Mouse (Mus musculus) MEL (cell line): Measurements from ENCODE around the gene Asb12. TPM values are rescaled to one million over a fixed set of nuclear protein-coding genes. Genes with fewer than 3 reads are reported as not detected.

Experiments
- DNase-seq: peaks from one replicate; pipeline ENCODE4 v3.0.0; 2011; ENCODE audit warnings: low read depth, low spot score
- H3K27ac ChIP-seq: 2 replicates; pipeline ENCODE4 v1.5.1; 2012; ENCODE audit warnings: low read depth, mild to moderate bottlenecking, control low read depth, low read length, moderate library complexity; ENCODE audit not compliant: control insufficient read depth
- H3K27me3 ChIP-seq, 2 experiments: fragments of 150-350 bp in 1 of 2; sonication (generic) in 1 of 2; 2 replicates each; pipeline ENCODE4 v1.6.1; 2012; ENCODE audit warnings: low read length in 2 of 2, mild to moderate bottlenecking in 2 of 2, improper control_type of control experiment in 1 of 2, moderate library complexity in 1 of 2; ENCODE audit not compliant: insufficient read depth in 2 of 2, control insufficient read depth in 1 of 2
- H3K36me3 ChIP-seq, 2 experiments: 2 replicates each; pipeline ENCODE4 v1.6.1; 2012 to 2014; ENCODE audit warnings: low read length in 2 of 2, improper control_type of control experiment in 1 of 2, inconsistent platforms in 1 of 2, mild to moderate bottlenecking in 1 of 2; ENCODE audit not compliant: insufficient read depth in 2 of 2, control insufficient read depth in 1 of 2
- H3K4me1 ChIP-seq, 2 experiments: fragments of 150-350 bp in 1 of 2; sonication (generic) in 1 of 2; 2 replicates each; pipeline ENCODE4 v1.6.1; 2012; ENCODE audit warnings: low read length in 2 of 2, improper control_type of control experiment in 1 of 2, mild to moderate bottlenecking in 1 of 2; ENCODE audit not compliant: insufficient read depth in 2 of 2, control insufficient read depth in 1 of 2
- H3K4me3 ChIP-seq, 2 experiments: fragments of 150-350 bp in 1 of 2; sonication (generic) in 1 of 2; 2 replicates each; pipeline ENCODE4 v1.5.1; 2012; ENCODE audit warnings: low read depth in 2 of 2, low read length in 2 of 2, mild to moderate bottlenecking in 2 of 2, moderate library complexity in 2 of 2, control low read depth in 1 of 2, improper control_type of control experiment in 1 of 2; ENCODE audit not compliant: control insufficient read depth in 1 of 2, insufficient read depth in 1 of 2
- H3K79me2 ChIP-seq: 2 replicates; pipeline ENCODE4 v1.6.1; 2012; ENCODE audit warnings: mild to moderate bottlenecking, low read length, moderate library complexity; ENCODE audit not compliant: control insufficient read depth, poor library complexity, insufficient read depth
- H3K9ac ChIP-seq: 2 replicates; pipeline ENCODE4 v1.6.1; 2012; ENCODE audit warnings: low read depth, mild to moderate bottlenecking, control low read depth, low read length, moderate library complexity; ENCODE audit not compliant: control insufficient read depth, poor library complexity, severe bottlenecking
- H3K9me3 ChIP-seq: fragments of 150-350 bp; sonication (generic); replicated peaks from 2 replicates; pipeline ENCODE4 v1.6.1; 2012; ENCODE audit warnings: mild to moderate bottlenecking, low read length, improper control_type of control experiment, moderate library complexity; ENCODE audit not compliant: insufficient read depth
- CHD1 ChIP-seq: IDR thresholded peaks from 2 replicates; pipeline ENCODE4 v1.6.1; 2012; ENCODE audit warnings: low read depth, mild to moderate bottlenecking, inconsistent platforms, low read length, improper control_type of control experiment
- CHD2 ChIP-seq: IDR thresholded peaks from 2 replicates; pipeline ENCODE4 v1.6.1; 2011; ENCODE audit warnings: low read length, improper control_type of control experiment
- E2F4 ChIP-seq: IDR thresholded peaks from 2 replicates; pipeline ENCODE4 v1.6.1; 2011; ENCODE audit warnings: low read depth, low read length, improper control_type of control experiment, borderline replicate concordance
- ELF1 ChIP-seq: IDR thresholded peaks from 2 replicates; pipeline ENCODE4 v1.6.1; 2014; ENCODE audit warnings: low read depth, mild to moderate bottlenecking, inconsistent platforms, low read length, improper control_type of control experiment, moderate library complexity
- EP300 ChIP-seq, 2 experiments: IDR thresholded peaks; 2 replicates each; pipeline ENCODE4 v1.6.1; 2011; ENCODE audit warnings: improper control_type of control experiment in 2 of 2, low read length in 2 of 2, low read depth in 1 of 2, mild to moderate bottlenecking in 1 of 2
- ETS1 ChIP-seq: IDR thresholded peaks from 2 replicates; pipeline ENCODE4 v1.6.1; 2012; ENCODE audit warnings: low read depth, mild to moderate bottlenecking, inconsistent platforms, low read length, improper control_type of control experiment, moderate library complexity
- GABPA ChIP-seq: IDR thresholded peaks from 2 replicates; pipeline ENCODE4 v1.6.1; 2012; ENCODE audit warnings: low read depth, mild to moderate bottlenecking, inconsistent platforms, low read length, improper control_type of control experiment, moderate library complexity
- HCFC1 ChIP-seq: IDR thresholded peaks from 2 replicates; pipeline ENCODE4 v1.6.1; 2012; ENCODE audit warnings: low read depth, mild to moderate bottlenecking, inconsistent platforms, low read length, improper control_type of control experiment, moderate library complexity
- JUND ChIP-seq: IDR thresholded peaks from 2 replicates; pipeline ENCODE4 v1.6.1; 2011; ENCODE audit warnings: low read depth, mild to moderate bottlenecking, improper control_type of control experiment, low read length
- MAFK ChIP-seq: IDR thresholded peaks from 2 replicates; pipeline ENCODE4 v1.6.1; 2011; ENCODE audit warnings: low read depth, mild to moderate bottlenecking, low read length, improper control_type of control experiment, borderline replicate concordance
- MXI1 ChIP-seq: IDR thresholded peaks from 2 replicates; pipeline ENCODE4 v1.6.1; 2011; ENCODE audit warnings: mild to moderate bottlenecking, low read depth, low read length, improper control_type of control experiment
- MYB ChIP-seq: IDR thresholded peaks from 2 replicates; pipeline ENCODE4 v1.6.1; 2011; ENCODE audit warnings: mild to moderate bottlenecking, low read depth, low read length, improper control_type of control experiment
- MYC ChIP-seq: IDR thresholded peaks from 2 replicates; pipeline ENCODE4 v1.6.1; 2011; ENCODE audit warnings: low read depth, mild to moderate bottlenecking, low read length, improper control_type of control experiment, moderate library complexity
- RCOR1 ChIP-seq: IDR thresholded peaks from 2 replicates; pipeline ENCODE4 v1.6.1; 2012; ENCODE audit warnings: low read depth, mild to moderate bottlenecking, inconsistent platforms, low read length, improper control_type of control experiment
- SIN3A ChIP-seq: IDR thresholded peaks from 2 replicates; pipeline ENCODE4 v1.6.1; 2012; ENCODE audit warnings: low read length, improper control_type of control experiment, inconsistent platforms
- TBP ChIP-seq: IDR thresholded peaks from 2 replicates; pipeline ENCODE4 v1.8.0; 2011; ENCODE audit warnings: low read depth, low read length, improper control_type of control experiment
- TCF12 ChIP-seq: IDR thresholded peaks from 2 replicates; pipeline ENCODE4 v1.6.1; 2014; ENCODE audit warnings: low read depth, mild to moderate bottlenecking, inconsistent platforms, low read length, improper control_type of control experiment, moderate library complexity
- UBTF ChIP-seq: IDR thresholded peaks from 2 replicates; pipeline ENCODE4 v1.6.1; 2012; ENCODE audit warnings: low read depth, mild to moderate bottlenecking, inconsistent platforms, low read length, improper control_type of control experiment, moderate library complexity, borderline replicate concordance; ENCODE audit not compliant: insufficient read depth
- USF1 ChIP-seq: IDR thresholded peaks from 2 replicates; pipeline ENCODE4 v1.6.1; 2014; ENCODE audit warnings: low read depth, mild to moderate bottlenecking, inconsistent platforms, low read length, improper control_type of control experiment, moderate library complexity
- ZC3H11A ChIP-seq: IDR thresholded peaks from 2 replicates; pipeline ENCODE4 v1.6.1; 2012; ENCODE audit warnings: low read depth, mild to moderate bottlenecking, inconsistent platforms, low read length, improper control_type of control experiment
- ZKSCAN1 ChIP-seq: IDR thresholded peaks from 2 replicates; pipeline ENCODE4 v1.6.1; 2012; ENCODE audit warnings: low read depth, mild to moderate bottlenecking, inconsistent platforms, low read length, improper control_type of control experiment, moderate library complexity
- ZNF384 ChIP-seq: IDR thresholded peaks from 2 replicates; pipeline ENCODE4 v1.6.1; 2012; ENCODE audit warnings: low read depth, mild to moderate bottlenecking, inconsistent platforms, low read length, improper control_type of control experiment
- polyA plus RNA-seq, 2 experiments: library from polyadenylated mRNA; stranded (reverse) in 1 of 2; unstranded in 1 of 2; fragments of >175 nt in 1 of 2; fragments of >200 nt in 1 of 2; gene quantifications; 2 replicates each; pipeline versions ENCODE4 v1.2.1 to v1.2.4; 2012; ENCODE audit warnings: low replicate concordance in 2 of 2, low read depth in 1 of 2; ENCODE audit not compliant: insufficient read length in 2 of 2, insufficient read depth in 1 of 2, missing spikeins in 1 of 2
- total RNA-seq: library from RNA; depleted of rRNA; stranded (reverse); fragments of 300-350 nt; gene quantifications from 2 replicates; pipeline ENCODE4 v1.2.3, GENCODE M21; 2012

The Asb12 gene
- total and polyA plus RNA-seq, 3 experiments = not detected

DNA sequence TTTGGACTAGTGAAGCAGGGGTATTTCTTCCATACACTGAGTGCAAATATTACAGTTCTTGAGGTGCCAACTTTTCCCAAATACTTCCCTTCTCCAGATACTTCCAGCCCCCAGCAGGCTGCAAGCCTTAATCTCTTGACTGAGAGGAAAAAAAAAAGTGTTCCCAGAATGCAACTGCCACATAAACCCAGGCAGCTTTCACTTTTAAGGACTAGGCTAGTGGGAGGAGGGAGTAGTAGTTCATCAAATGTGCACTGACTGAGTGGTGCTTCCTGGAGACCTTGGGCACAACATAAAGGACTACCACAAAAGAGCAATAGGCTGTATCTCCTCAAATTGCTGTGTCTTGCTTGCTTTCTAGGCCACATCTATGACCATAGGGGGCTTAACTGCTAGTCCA is 116.5 kb downstream of the Asb12 start:
- no peak overlapping the region for H3K27ac ChIP-seq
- TF ChIP-seq ZKSCAN1 = no peak
- peak; percentile 67; the same call in 1 of the 2 replicates for TF ChIP-seq ZNF384
- DNase-seq = peak; percentile 6
- H3K27me3 ChIP-seq = no peaks in the 10 kb centered on the region
- H3K4me3 ChIP-seq = no peak overlapping the region
- no peak overlapping the region for H3K9ac ChIP-seq
- H3K4me1 ChIP-seq = peaks cover 0 to 7% of the 10 kb centered on the region in 2 experiments; a peak in 1 of 4 replicates
- no peaks in the 10 kb centered on the region; the same call in 1 of the 2 replicates for H3K79me2 ChIP-seq
- no peaks in the 10 kb centered on the region for H3K36me3 ChIP-seq
- no peaks in the 10 kb centered on the region for H3K9me3 ChIP-seq

DNA sequence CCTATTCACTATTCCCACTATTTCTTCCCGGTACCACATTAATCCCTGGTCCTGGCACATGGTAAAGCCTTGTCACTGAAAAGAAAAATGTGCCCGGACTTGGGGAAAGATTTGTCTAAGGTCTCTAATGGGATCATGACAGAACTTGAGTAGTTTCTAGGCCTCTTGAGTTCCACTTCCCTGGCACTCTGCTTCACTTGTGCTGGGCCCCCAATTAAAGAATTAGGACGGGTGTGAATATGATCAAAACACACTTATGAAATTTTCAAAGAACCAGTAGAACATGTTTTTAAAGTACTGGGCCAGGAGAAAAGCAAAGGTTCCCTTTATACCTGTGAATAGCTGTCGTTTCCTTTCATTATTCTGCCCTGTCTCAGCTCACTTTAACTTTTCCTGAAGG is 119.3 kb downstream of the Asb12 start:
- H3K36me3 ChIP-seq = no peaks in the 10 kb centered on the region
- no peak for TF ChIP-seq ELF1
- no peak for TF ChIP-seq ZKSCAN1
- no peak for TF ChIP-seq E2F4
- no peak for TF ChIP-seq TCF12
- TF ChIP-seq CHD1 = no peak
- TF ChIP-seq RCOR1 = no peak
- TF ChIP-seq USF1 = no peak
- TF ChIP-seq ZC3H11A = no peak
- no peak for TF ChIP-seq TBP

DNA sequence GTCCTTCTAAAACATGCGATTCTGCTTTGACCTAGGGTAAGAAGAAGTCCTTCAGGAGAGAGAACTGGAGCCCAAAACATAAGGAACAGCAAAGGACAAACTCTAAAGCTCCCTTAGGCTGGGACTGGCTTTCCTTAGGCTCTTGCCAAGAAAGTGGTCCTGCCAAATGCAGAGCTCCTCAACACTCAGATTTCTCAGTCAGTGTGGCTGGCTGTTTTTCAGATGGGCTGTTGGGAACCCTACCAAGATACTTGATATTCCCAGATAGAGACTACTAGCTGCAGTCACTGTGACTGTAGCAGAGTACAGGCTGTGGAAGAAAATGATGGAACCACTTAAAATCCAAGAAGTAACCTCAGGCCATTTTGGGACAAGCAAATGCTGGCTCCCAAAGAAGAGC is 120.6 kb downstream of the Asb12 start:
- H3K9ac ChIP-seq = no peak overlapping the region
- no peaks in the 10 kb centered on the region for H3K9me3 ChIP-seq
- TF ChIP-seq EP300 (IDR thresholded peaks at IDR 0.05; ENCODE audit: low read depth in 1 of 2, low read length in 2 of 2) (no peak), CHD2 (no peak), ELF1 (no peak), HCFC1 (no peak), JUND (no peak), MXI1 (no peak), TCF12 (no peak), ZKSCAN1 (no peak), MYB (no peak), GABPA (no peak), UBTF (no peak), ETS1 (no peak), USF1 (no peak), SIN3A (no peak), MAFK (no peak), MYC (no peak)
- DNase-seq = no peak
- no peaks in the 10 kb centered on the region for H3K27me3 ChIP-seq
- no peaks in the 10 kb centered on the region for H3K79me2 ChIP-seq
- no peak overlapping the region for H3K27ac ChIP-seq
- H3K36me3 ChIP-seq = no peaks in the 10 kb centered on the region
- no peak overlapping the region for H3K4me3 ChIP-seq
- H3K4me1 ChIP-seq = no peaks in the 10 kb centered on the region

More for the DNA sequence above, 119.3 kb downstream of the Asb12 start:
- no peak for DNase-seq
- no peaks in the 10 kb centered on the region for H3K27me3 ChIP-seq
- H3K4me1 ChIP-seq = peaks cover 0 to 4% of the 10 kb centered on the region in 2 experiments; a peak in 1 of 4 replicates
- no peak overlapping the region for H3K27ac ChIP-seq
- no peak overlapping the region for H3K4me3 ChIP-seq
- no peaks in the 10 kb centered on the region for H3K9me3 ChIP-seq
- no peak overlapping the region for H3K9ac ChIP-seq
- no peaks in the 10 kb centered on the region; the same call in 1 of the 2 replicates for H3K79me2 ChIP-seq
